Mouse (Mus musculus) gastrocnemius, adult 2 months (tissue): ENCODE data around the gene Pim1. TPM values are rescaled to one million over a fixed set of nuclear protein-coding genes. Genes with fewer than 3 reads are reported as not detected.

Source experiments
- DNase-seq: peaks from one replicate; pipeline ENCODE4 v3.0.0; 2022
- H3K27ac ChIP-seq: fragments of 200-600 bp; 2 replicates; pipeline ENCODE4 v1.8.1; 2022; ENCODE audit warnings: mild to moderate bottlenecking
- H3K4me3 ChIP-seq: fragments of 200-600 bp; 2 replicates; pipeline ENCODE4 v1.8.1; 2022; ENCODE audit warnings: mild to moderate bottlenecking, moderate library complexity
- CTCF ChIP-seq: fragments of 200-600 bp; IDR thresholded peaks from 2 replicates; pipeline ENCODE4 v1.8.1; 2022; ENCODE audit warnings: antibody characterized with exemption, mild to moderate bottlenecking, moderate library complexity
- intact Hi-C: fragments of 180-260 bp; cut with DNase I; formaldehyde crosslinking; loops from one replicate; pipeline ENCODE4 v1.15.1; 2025
- total RNA-seq, 2 experiments: library from RNA; stranded (reverse); gene quantifications; 2 replicates each; pipeline ENCODE4 v1.2.3; 2021

Gene Pim1
- total RNA-seq, 2 experiments from 2014 or later, result 13.8 to 35.2 TPM

- no peak for DNase-seq
- intact Hi-C loops, result no loop called here
- no peak overlapping the region for H3K4me3 ChIP-seq
- no peak for TF ChIP-seq CTCF
- H3K27ac ChIP-seq, result no peak overlapping the region
These were observed 17.1 kb upstream of the Pim1 start for GRCm38 (mm10) chr17:29473466-29473865.

- Histone ChIP-seq H3K4me3 (no peak overlapping the region), H3K27ac (no peak overlapping the region)
- TF ChIP-seq CTCF, result no peak
- intact Hi-C loops, result no loop called here
- no peak for DNase-seq
These were observed 16.5 kb upstream of the Pim1 start for GRCm38 (mm10) chr17:29474036-29474435.

- Histone ChIP-seq H3K4me3 (no peak overlapping the region), H3K27ac (no peak overlapping the region)
- intact Hi-C loops, result no loop called here
- no peak for TF ChIP-seq CTCF
- DNase-seq, result no peak
These were observed 15.4 kb upstream of the Pim1 start for GRCm38 (mm10) chr17:29475142-29475541.

- Histone ChIP-seq H3K27ac (no peak overlapping the region), H3K4me3 (no peak overlapping the region)
- intact Hi-C loops, result no loop called here
- no peak for DNase-seq
- no peak for TF ChIP-seq CTCF
These were observed 14.1 kb upstream of the Pim1 start for GRCm38 (mm10) chr17:29476461-29476860.

GRCm38 (mm10) chr17:29477357-29477756 is 13.2 kb upstream of the Pim1 start:
- Histone ChIP-seq H3K27ac (no peak overlapping the region), H3K4me3 (no peak overlapping the region)
- intact Hi-C loops, result no loop called here
- no peak for DNase-seq
- TF ChIP-seq CTCF, result no peak

- intact Hi-C loops, result no loop called here
- TF ChIP-seq CTCF, result no peak
- no peak overlapping the region for H3K27ac ChIP-seq
- no peak overlapping the region for H3K4me3 ChIP-seq
- DNase-seq, result no peak
These were observed 12.3 kb upstream of the Pim1 start for GRCm38 (mm10) chr17:29478271-29478670.

GRCm38 (mm10) chr17:29480256-29480655 is 10.3 kb upstream of the Pim1 start:
- no peak overlapping the region for H3K4me3 ChIP-seq
- H3K27ac ChIP-seq, result no peak overlapping the region
- no peak for TF ChIP-seq CTCF
- intact Hi-C loops, result no loop called here
- no peak for DNase-seq

- no peak for DNase-seq
- intact Hi-C loops, result no loop called here
- TF ChIP-seq CTCF, result peak; percentile 11; the same call in 1 of the 2 replicates
These were observed 7.9 kb upstream of the Pim1 start for GRCm38 (mm10) chr17:29482632-29483031.

GRCm38 (mm10) chr17:29483282-29483681 is 7.3 kb upstream of the Pim1 start:
- Histone ChIP-seq H3K4me3 (no peak overlapping the region), H3K27ac (no peak overlapping the region)
- intact Hi-C loops, result no loop called here
- DNase-seq, result no peak
- TF ChIP-seq CTCF, result no peak

More at GRCm38 (mm10) chr17:29482632-29483031, 7.9 kb upstream of the Pim1 start:
- H3K4me3 ChIP-seq, result no peak overlapping the region
- H3K27ac ChIP-seq, result no peak overlapping the region

- H3K27ac ChIP-seq, result no peak overlapping the region
- TF ChIP-seq CTCF, result no peak
- DNase-seq, result no peak
- no peak overlapping the region for H3K4me3 ChIP-seq
- intact Hi-C loops, result no loop called here
These were observed 6.1 kb upstream of the Pim1 start for GRCm38 (mm10) chr17:29484431-29484830.

- DNase-seq, result peak; percentile 33
- intact Hi-C loops, result no loop called here
- Histone ChIP-seq H3K4me3 (no peak overlapping the region), H3K27ac (peak overlapping the region; percentile 43)
- no peak for TF ChIP-seq CTCF
These were observed 5.0 kb upstream of the Pim1 start for GRCm38 (mm10) chr17:29485336-29486233.

- peak overlapping the region; percentile 93 for H3K27ac ChIP-seq
- DNase-seq, result no peak
- intact Hi-C loops, result no loop called here
- no peak overlapping the region for H3K4me3 ChIP-seq
- no peak for TF ChIP-seq CTCF
These were observed 2.1 kb upstream of the Pim1 start for GRCm38 (mm10) chr17:29488257-29488977.
